Mouse (Mus musculus) thymus, adult 2 months (tissue): ENCODE measurements around the gene Kcnh5.

Experiments used
- CTCF ChIP-seq: fragments of 200-500 bp; IDR thresholded peaks from 2 replicates; pipeline ENCODE4 v1.5.1; 2012; ENCODE audit warnings: mild to moderate bottlenecking, control low read depth, low read length, moderate library complexity, borderline replicate concordance; ENCODE audit not compliant: control insufficient read depth, poor library complexity, insufficient read depth; ENCODE audit errors: extremely low read depth
- POLR2A ChIP-seq: fragments of 200-500 bp; IDR thresholded peaks from 2 replicates; pipeline ENCODE4 v1.6.1; 2012; ENCODE audit warnings: mild to moderate bottlenecking, low read length, control low read depth, moderate library complexity; ENCODE audit not compliant: control insufficient read depth, poor library complexity, insufficient read depth; ENCODE audit errors: extremely low read depth

DNA sequence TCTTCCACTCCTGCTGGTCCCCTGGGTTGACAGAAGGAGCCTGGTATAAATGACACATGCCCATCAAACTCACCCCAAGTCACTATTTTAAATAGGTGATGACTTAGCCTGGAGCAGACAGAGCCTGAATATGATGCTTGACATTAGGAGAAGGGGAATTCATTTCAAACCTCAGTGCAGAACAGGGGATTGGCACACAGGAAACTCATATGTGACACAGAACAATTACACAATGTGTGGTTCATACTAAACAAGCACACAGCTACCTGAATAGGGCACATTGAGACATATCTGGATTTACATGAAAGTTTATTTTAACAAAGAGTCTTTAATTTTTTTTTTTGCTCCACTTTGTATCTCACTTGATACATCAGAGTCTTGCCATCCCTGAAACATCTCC lies 276.4 kb downstream of the Kcnh5 start:
- no peak for TF ChIP-seq POLR2A
- no peak for TF ChIP-seq CTCF
